ENCODE assay signal across 22 mouse cellular contexts in genomic region chr4:64804996-64805395, GRCm38 (mm10).
DNase-seq lines count a peak whose midpoint lies in the region; ATAC-seq and TF ChIP-seq lines count a peak whose summit lies in the region.
"Had no signal": no experiment of that assay in that cellular context is flagged by ENCODE, and none has a peak within 500 bp of the region (broad histone marks: within the 10 kb centered on the region; RNA-seq: fewer than 3 reads in every experiment).

No protein-coding gene starts in this region.

- H3K4me2 ChIP-seq in kidney, postnatal 0 days (ENCODE audit: low read length): no peak overlapping the region
- H3K4me2 ChIP-seq: embryonic facial prominence, embryonic 13.5 days; forebrain, embryonic 13.5 days; heart, embryonic 15.5 days; hindbrain, embryonic 15.5 days; limb, embryonic 12.5 days; liver, embryonic 15.5 days; midbrain, embryonic 11.5 days had no signal

- H3K9me3 ChIP-seq in kidney, postnatal 0 days (replicated peaks; ENCODE audit: low read length): no peaks in the 10 kb centered on the region
- H3K9me3 ChIP-seq: embryonic facial prominence, embryonic 13.5 days; forebrain, embryonic 13.5 days; heart, embryonic 15.5 days; hindbrain, embryonic 15.5 days; limb, embryonic 12.5 days; liver, embryonic 15.5 days had no signal

- 57% methylated on average over 2 of the region's 2 CpGs for WGBS in kidney, postnatal 0 days

- ATAC-seq in kidney, postnatal 0 days (replicated peaks; ENCODE audit: low FRiP score, low read depth): no peak
- ATAC-seq: forebrain, embryonic 13.5 days had no signal

- H3K27me3 ChIP-seq in kidney, postnatal 0 days (ENCODE audit: insufficient read depth, low read length): no peaks in the 10 kb centered on the region
- H3K27me3 ChIP-seq: embryonic facial prominence, embryonic 13.5 days; forebrain, embryonic 13.5 days; heart, embryonic 15.5 days; hindbrain, embryonic 15.5 days; limb, embryonic 12.5 days; liver, embryonic 15.5 days had no signal

- TF ChIP-seq CTCF in kidney, postnatal 0 days (IDR thresholded peaks at IDR 0.05; ENCODE audit: low read depth): no peak

- H3K4me3 ChIP-seq in kidney, postnatal 0 days (replicated peaks; ENCODE audit: low read depth, low read length): no peak overlapping the region
- H3K4me3 ChIP-seq: embryonic facial prominence, embryonic 13.5 days; forebrain, embryonic 13.5 days; gastrocnemius, adult 2 months; heart, embryonic 15.5 days; hindbrain, embryonic 15.5 days; limb, embryonic 12.5 days; liver, embryonic 15.5 days had no signal

- no peaks in the 10 kb centered on the region for H3K36me3 ChIP-seq in kidney, postnatal 0 days (ENCODE audit: insufficient read depth, low read length)
- H3K36me3 ChIP-seq: embryonic facial prominence, embryonic 13.5 days; heart, embryonic 15.5 days; hindbrain, embryonic 15.5 days; limb, embryonic 12.5 days; liver, embryonic 15.5 days had no signal

- H3K9ac ChIP-seq in kidney, postnatal 0 days (ENCODE audit: low read depth, low read length): no peak overlapping the region
- H3K9ac ChIP-seq: embryonic facial prominence, embryonic 13.5 days; forebrain, embryonic 13.5 days; heart, embryonic 15.5 days; hindbrain, embryonic 15.5 days; limb, embryonic 12.5 days; liver, embryonic 15.5 days had no signal

- no peaks in the 10 kb centered on the region for H3K4me1 ChIP-seq in kidney, postnatal 0 days (replicated peaks; ENCODE audit: insufficient read depth, low read length)
- H3K4me1 ChIP-seq: forebrain, embryonic 13.5 days; heart, embryonic 15.5 days; hindbrain, embryonic 15.5 days; liver, embryonic 15.5 days had no signal

- no peak overlapping the region for H3K27ac ChIP-seq in kidney, postnatal 0 days
- H3K27ac ChIP-seq: embryonic facial prominence, embryonic 13.5 days; forebrain, embryonic 13.5 days; gastrocnemius, adult 2 months; heart, embryonic 15.5 days; hindbrain, embryonic 15.5 days; limb, embryonic 12.5 days; liver, embryonic 15.5 days had no signal

- DNase-seq in cerebellum, adult 9-10 months: peak; percentile 29
- DNase-seq in cerebellum, adult 8-10 months: no peak
- DNase-seq in kidney, postnatal 0 days (ENCODE audit: low spot score): peak; percentile 16
- DNase-seq in kidney, adult 11 months: no peak
- peak; percentile 24 for DNase-seq in 3T3-L1 (ENCODE audit: low read depth, low spot score)
- peak; percentile 41 to 61 for DNase-seq in cerebellum, postnatal 10 days
- no peak for DNase-seq in adrenal gland, postnatal 14 days
- DNase-seq in spleen, postnatal 10 days (ENCODE audit: low spot score in 2 of 2): no peak
- DNase-seq: adrenal gland, adult 2 months; B cell, adult 2 months; gastrocnemius, adult 2 months; heart, adult 11 months; kidney, adult 2 months; lung, postnatal 14 days; right cerebral cortex, postnatal 14 days had no signal

Comparison
In these comparisons a context has a peak if more than half of its experiments do, and no peak if none do; other contexts are left out.
1. DNase-seq: peak in cerebellum, adult 9-10 months (single experiment), kidney, postnatal 0 days (single experiment), 3T3-L1 (single experiment) and cerebellum, postnatal 10 days (2 of 2); none in cerebellum, adult 8-10 months (single experiment), kidney, adult 11 months (single experiment), adrenal gland, postnatal 14 days (single experiment) and spleen, postnatal 10 days (0 of 2).